In genomic region chr1:82975750-82976149, GRCm38 (mm10) we compare ENCODE assay signal across 19 mouse cellular contexts. TPM values are rescaled to one million over a fixed set of nuclear protein-coding genes. Genes with fewer than 3 reads are reported as not detected.
DNase-seq lines count a peak whose midpoint lies in the region; ATAC-seq lines count a peak whose summit lies in the region.
"Had no signal": no experiment of that assay in that cellular context is flagged by ENCODE, and none has a peak within 500 bp of the region (broad histone marks: within the 10 kb centered on the region; RNA-seq: fewer than 3 reads in every experiment).

No protein-coding gene starts in this region.

- ATAC-seq in kidney, embryonic 16.5 days (ENCODE audit: low FRiP score, low TSS enrichment) = no peak
- ATAC-seq in midbrain, embryonic 11.5 days (ENCODE audit: low FRiP score) = no peak
- no peak for ATAC-seq in intestine, embryonic 15.5 days
- ATAC-seq: midbrain, embryonic 13.5 days had no signal

- H3K27me3 ChIP-seq in kidney, embryonic 16.5 days (ENCODE audit: insufficient read depth, low read length) = no peaks in the 10 kb centered on the region
- no peaks in the 10 kb centered on the region for H3K27me3 ChIP-seq in midbrain, embryonic 11.5 days (ENCODE audit: control insufficient read depth, insufficient read depth, low read length)
- no peaks in the 10 kb centered on the region for H3K27me3 ChIP-seq in intestine, embryonic 15.5 days (replicated peaks)
- H3K27me3 ChIP-seq: hindbrain, embryonic 15.5 days; midbrain, embryonic 13.5 days had no signal

- H3K9me3 ChIP-seq in kidney, embryonic 16.5 days (ENCODE audit: low read length) = no peaks in the 10 kb centered on the region
- H3K9me3 ChIP-seq in midbrain, embryonic 11.5 days (ENCODE audit: control insufficient read depth, low read length) = no peaks in the 10 kb centered on the region
- no peaks in the 10 kb centered on the region for H3K9me3 ChIP-seq in intestine, embryonic 15.5 days
- H3K9me3 ChIP-seq: embryonic facial prominence, embryonic 10.5 days; hindbrain, embryonic 15.5 days; midbrain, embryonic 13.5 days had no signal

- H3K4me1 ChIP-seq in kidney, embryonic 16.5 days (ENCODE audit: insufficient read depth, low read length) = no peaks in the 10 kb centered on the region
- no peaks in the 10 kb centered on the region for H3K4me1 ChIP-seq in midbrain, embryonic 11.5 days (ENCODE audit: control insufficient read depth, insufficient read depth, low read length)
- no peaks in the 10 kb centered on the region for H3K4me1 ChIP-seq in intestine, embryonic 15.5 days (replicated peaks)
- H3K4me1 ChIP-seq: embryonic facial prominence, embryonic 10.5 days; hindbrain, embryonic 15.5 days; midbrain, embryonic 13.5 days had no signal

- no peak overlapping the region for H3K4me2 ChIP-seq in kidney, embryonic 16.5 days (replicated peaks; ENCODE audit: low read depth, low read length)
- H3K4me2 ChIP-seq in midbrain, embryonic 11.5 days = no peak overlapping the region
- H3K4me2 ChIP-seq in intestine, embryonic 15.5 days (replicated peaks) = no peak overlapping the region
- H3K4me2 ChIP-seq: hindbrain, embryonic 15.5 days; liver, embryonic 11.5 days; midbrain, embryonic 13.5 days had no signal

- no peak overlapping the region for H3K27ac ChIP-seq in kidney, embryonic 16.5 days (ENCODE audit: low read length)
- H3K27ac ChIP-seq in midbrain, embryonic 11.5 days (ENCODE audit: low read depth, low read length) = no peak overlapping the region
- H3K27ac ChIP-seq in intestine, embryonic 15.5 days = no peak overlapping the region
- H3K27ac ChIP-seq: embryonic facial prominence, embryonic 10.5 days; hindbrain, embryonic 15.5 days; macrophage; midbrain, embryonic 13.5 days had no signal

- H3K9ac ChIP-seq in kidney, embryonic 16.5 days (replicated peaks; ENCODE audit: low read length) = no peak overlapping the region
- no peak overlapping the region for H3K9ac ChIP-seq in midbrain, embryonic 11.5 days (ENCODE audit: low read length)
- no peak overlapping the region for H3K9ac ChIP-seq in intestine, embryonic 15.5 days
- H3K9ac ChIP-seq: hindbrain, embryonic 15.5 days; midbrain, embryonic 13.5 days had no signal

- WGBS in kidney, embryonic 16.5 days = 82% methylated on average over 5 of the region's 5 CpGs
- WGBS in midbrain, embryonic 11.5 days = 84% methylated on average over 5 of the region's 5 CpGs
- 82% methylated on average over 5 of the region's 5 CpGs for WGBS in intestine, embryonic 15.5 days

- H3K4me3 ChIP-seq in kidney, embryonic 16.5 days (ENCODE audit: low read length) = no peak overlapping the region
- no peak overlapping the region for H3K4me3 ChIP-seq in midbrain, embryonic 11.5 days (ENCODE audit: low read depth, low read length)
- H3K4me3 ChIP-seq in intestine, embryonic 15.5 days (replicated peaks) = no peak overlapping the region
- H3K4me3 ChIP-seq: embryonic facial prominence, embryonic 10.5 days; erythroblast, embryonic 14.5 days; hindbrain, embryonic 15.5 days; midbrain, embryonic 13.5 days had no signal

- DNase-seq in kidney, postnatal 25 days = peak; percentile 18 to 46
- DNase-seq in 3T3-L1 (ENCODE audit: low read depth, low spot score) = peak; percentile 60
- DNase-seq in CD4-positive helper T cell, adult 2 months (ENCODE audit: low read depth, low spot score) = peak; percentile 39
- peak; percentile 61 for DNase-seq in lung, postnatal 10 days
- DNase-seq in midbrain, embryonic 11.5 days (ENCODE audit: low spot score, missing footprints) = no peak
- DNase-seq: cerebellum, postnatal 10 days; gastrocnemius, postnatal 25 days; heart, postnatal 14 days; layer of hippocampus, postnatal 36 days; left cerebral cortex, postnatal 4 days had no signal

- no peaks in the 10 kb centered on the region for H3K36me3 ChIP-seq in kidney, embryonic 16.5 days (ENCODE audit: insufficient read depth, low read length)
- no peaks in the 10 kb centered on the region for H3K36me3 ChIP-seq in midbrain, embryonic 11.5 days (ENCODE audit: control insufficient read depth, insufficient read depth, low read length)
- H3K36me3 ChIP-seq in intestine, embryonic 15.5 days = no peaks in the 10 kb centered on the region
- H3K36me3 ChIP-seq: embryonic facial prominence, embryonic 10.5 days; hindbrain, embryonic 15.5 days; midbrain, embryonic 13.5 days had no signal

RNA-seq across cellular contexts. Expression of gene Gm47955, which starts 15.7 kb away (rescaled TPM):
- not detected in 2 replicates for polyA plus RNA-seq in kidney, embryonic 16.5 days (2015; fragmentation: Nextera tagmentation; extraction: Ambion mirVana)
- not detected in 2 replicates for polyA plus RNA-seq in midbrain, embryonic 11.5 days (2014; fragmentation: Nextera tagmentation; extraction: Ambion mirVana)
- polyA plus RNA-seq in intestine, embryonic 15.5 days (2015; fragmentation: Nextera tagmentation; extraction: Ambion mirVana) = not detected in 2 replicates
- polyA plus RNA-seq: embryonic facial prominence, embryonic 10.5 days; erythroblast, embryonic 14.5 days; hindbrain, embryonic 15.5 days; large intestine, adult 2 months; liver, embryonic 11.5 days; macrophage; midbrain, embryonic 13.5 days had no signal

RNA-seq across cellular contexts. Expression of gene Gm7544, which starts 19.9 kb away (rescaled TPM):
- polyA plus RNA-seq in kidney, embryonic 16.5 days (2015; fragmentation: Nextera tagmentation; extraction: Ambion mirVana) = not detected in 2 replicates
- not detected in 2 replicates for polyA plus RNA-seq in midbrain, embryonic 11.5 days (2014; fragmentation: Nextera tagmentation; extraction: Ambion mirVana)
- polyA plus RNA-seq in intestine, embryonic 15.5 days (2015; fragmentation: Nextera tagmentation; extraction: Ambion mirVana) = not detected in 2 replicates
- polyA plus RNA-seq: embryonic facial prominence, embryonic 10.5 days; erythroblast, embryonic 14.5 days; hindbrain, embryonic 15.5 days; large intestine, adult 2 months; liver, embryonic 11.5 days; macrophage; midbrain, embryonic 13.5 days had no signal

RNA-seq across cellular contexts. Expression of gene Gm47959, which starts 24.6 kb away (rescaled TPM):
- polyA plus RNA-seq in kidney, embryonic 16.5 days (2015; fragmentation: Nextera tagmentation; extraction: Ambion mirVana) = not detected in 2 replicates
- polyA plus RNA-seq in midbrain, embryonic 11.5 days (2014; fragmentation: Nextera tagmentation; extraction: Ambion mirVana) = not detected in 2 replicates
- not detected in 2 replicates for polyA plus RNA-seq in intestine, embryonic 15.5 days (2015; fragmentation: Nextera tagmentation; extraction: Ambion mirVana)
- polyA plus RNA-seq: embryonic facial prominence, embryonic 10.5 days; erythroblast, embryonic 14.5 days; hindbrain, embryonic 15.5 days; large intestine, adult 2 months; liver, embryonic 11.5 days; macrophage; midbrain, embryonic 13.5 days had no signal

RNA-seq across cellular contexts. Expression of gene A030003K21Rik, which starts 32.6 kb away (rescaled TPM):
- polyA plus RNA-seq in kidney, embryonic 16.5 days (2015; fragmentation: Nextera tagmentation; extraction: Ambion mirVana) = not detected in 2 replicates
- not detected in 2 replicates for polyA plus RNA-seq in midbrain, embryonic 11.5 days (2014; fragmentation: Nextera tagmentation; extraction: Ambion mirVana)
- not detected in 2 replicates for polyA plus RNA-seq in intestine, embryonic 15.5 days (2015; fragmentation: Nextera tagmentation; extraction: Ambion mirVana)
- polyA plus RNA-seq: embryonic facial prominence, embryonic 10.5 days; erythroblast, embryonic 14.5 days; hindbrain, embryonic 15.5 days; large intestine, adult 2 months; liver, embryonic 11.5 days; macrophage; midbrain, embryonic 13.5 days had no signal

RNA-seq across cellular contexts. Expression of gene Gm6217, which starts 44.6 kb away (rescaled TPM):
- polyA plus RNA-seq in kidney, embryonic 16.5 days (2015; fragmentation: Nextera tagmentation; extraction: Ambion mirVana) = not detected in 2 replicates
- not detected in 2 replicates for polyA plus RNA-seq in midbrain, embryonic 11.5 days (2014; fragmentation: Nextera tagmentation; extraction: Ambion mirVana)
- not detected in 2 replicates for polyA plus RNA-seq in intestine, embryonic 15.5 days (2015; fragmentation: Nextera tagmentation; extraction: Ambion mirVana)
- polyA plus RNA-seq: embryonic facial prominence, embryonic 10.5 days; erythroblast, embryonic 14.5 days; hindbrain, embryonic 15.5 days; large intestine, adult 2 months; liver, embryonic 11.5 days; macrophage; midbrain, embryonic 13.5 days had no signal
